Mouse (Mus musculus) neutrophil, adult 65 days (primary cell): Measurements from ENCODE around the gene Calml3. TPM values are rescaled to one million over a fixed set of nuclear protein-coding genes. Genes with fewer than 3 reads are reported as not detected.

Experiments used
- total RNA-seq: library from RNA; stranded (reverse); gene quantifications from 2 replicates; pipeline ENCODE4 v1.2.4, GENCODE M21; 2023

The Calml3 gene
- not detected in 2 replicates for total RNA-seq

DNA sequence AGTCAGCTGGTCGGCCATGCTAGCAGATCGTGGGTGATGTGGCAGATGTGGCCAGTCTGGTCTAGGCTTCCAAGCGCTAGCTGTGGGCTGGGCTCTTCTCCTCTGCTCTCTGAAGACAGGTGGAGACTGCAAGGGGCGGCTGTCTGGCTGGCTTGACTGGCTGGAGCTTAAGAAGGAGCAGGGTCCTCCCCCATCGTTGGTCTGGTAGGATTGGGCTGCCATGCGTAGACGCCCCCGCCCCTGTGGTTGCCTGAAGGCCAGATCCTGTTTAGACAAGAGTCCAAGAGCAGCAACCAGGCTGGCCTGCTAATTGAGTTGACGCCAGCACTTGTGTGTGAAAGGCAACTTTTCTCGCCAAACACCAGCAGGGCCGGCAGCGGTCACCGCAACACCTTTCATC, at the start of gene Calml3:
Gene Calml3, minus strand, starts transcription at position 131 of the 400 bp plus-strand sequence.

DNA sequence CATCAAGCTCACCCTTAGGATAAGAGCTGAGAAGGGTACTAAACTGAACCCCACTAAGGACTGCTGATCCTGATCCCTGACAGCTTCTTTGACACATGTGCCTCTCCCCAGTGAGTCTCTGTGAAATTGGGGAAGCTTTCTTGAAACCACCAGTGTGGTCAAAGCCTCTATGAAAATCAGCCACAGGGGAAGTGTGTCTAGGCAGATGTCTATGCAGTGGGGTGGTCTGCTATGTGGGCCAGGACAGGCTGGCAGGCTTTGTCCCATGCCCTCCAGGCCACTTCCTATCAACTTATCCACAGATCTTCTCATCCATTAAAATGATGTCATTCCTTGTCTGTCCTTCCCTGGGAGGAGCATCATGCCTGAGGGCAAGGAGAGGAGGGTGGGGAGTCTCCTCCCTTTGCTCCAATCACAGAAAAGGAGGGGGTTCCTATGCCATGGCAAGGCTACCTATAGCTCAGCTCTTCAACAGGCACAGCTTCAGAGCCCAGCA, 33.2 kb upstream of the Calml3 start, which contains the start of gene Calm4:
Gene Calm4, plus strand, starts transcription at position 446 of the 496 bp plus-strand sequence.

Other genes with a start within 250 kb of the Calml3 start
- gene Fam208b, start 193.2 kb downstream of the Calml3 start, total RNA-seq: 6.0 and 11.9 TPM in 2 replicates
- gene Asb13, start 170.3 kb downstream of the Calml3 start, total RNA-seq: 1.7 and 1.9 TPM in 2 replicates
- not detected in 2 replicates for gene Calm4, start 33.4 kb upstream of the Calml3 start, total RNA-seq
- not detected in 2 replicates for gene Calm5, start 49.9 kb upstream of the Calml3 start, total RNA-seq
- 9.8 and 15.3 TPM in 2 replicates for gene Net1, start 113.9 kb upstream of the Calml3 start, total RNA-seq
- not detected in 2 replicates for gene Tubal3, start 114.0 kb upstream of the Calml3 start, total RNA-seq
- gene Ucn3, start 141.0 kb upstream of the Calml3 start, total RNA-seq: not detected in 2 replicates
- gene Akr1c14, start 244.7 kb upstream of the Calml3 start, total RNA-seq: not detected in 2 replicates